10 mouse cellular contexts compared by ENCODE assay signal in the genomic region with DNA sequence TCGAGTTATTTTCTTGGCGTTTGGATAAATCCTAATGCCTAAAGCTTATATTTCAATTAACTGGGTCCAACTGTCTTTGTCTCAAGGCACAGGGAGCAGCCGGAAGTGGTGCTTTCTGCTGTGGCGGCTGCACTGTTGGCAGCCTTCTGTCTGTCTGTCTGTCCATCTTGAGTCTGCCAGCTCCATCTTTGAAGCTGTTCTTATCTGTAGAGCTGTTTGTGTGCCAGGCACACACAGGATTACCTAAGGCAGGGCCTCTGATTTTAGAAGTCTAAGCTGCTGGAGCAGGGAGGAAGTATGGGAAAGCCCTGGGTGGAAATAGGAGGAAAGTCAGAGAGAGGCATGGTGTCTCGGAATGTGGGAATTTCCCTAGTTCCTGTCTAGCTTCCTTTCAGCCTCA.
DNase-seq lines count a peak whose midpoint lies in the region; ATAC-seq lines count a peak whose summit lies in the region.
"Had no signal": no experiment of that assay in that cellular context is flagged by ENCODE, and none has a peak within 500 bp of the region (broad histone marks: within the 10 kb centered on the region; RNA-seq: fewer than 3 reads in every experiment).

No protein-coding gene starts in this region.

- H3K27ac ChIP-seq in heart, embryonic 10.5 days, result peak overlapping the region; percentile 86
- H3K27ac ChIP-seq in intestine, embryonic 15.5 days, result no peak overlapping the region
- H3K27ac ChIP-seq in midbrain, embryonic 13.5 days, result peak overlapping the region; percentile 82

- no peak overlapping the region for H3K9ac ChIP-seq in intestine, embryonic 15.5 days
- 0 out of 2 replicates have a peak overlapping the region, but pooled peaks have one; percentile 36 for H3K9ac ChIP-seq in midbrain, embryonic 13.5 days (replicated peaks)

- no peaks in the 10 kb centered on the region for H3K27me3 ChIP-seq in heart, embryonic 10.5 days (ENCODE audit: insufficient read depth, poor library complexity, severe bottlenecking)
- H3K27me3 ChIP-seq in intestine, embryonic 15.5 days (replicated peaks), result no peaks in the 10 kb centered on the region
- H3K27me3 ChIP-seq in midbrain, embryonic 13.5 days, result no peaks in the 10 kb centered on the region

- peak; percentile 77 for DNase-seq in heart, embryonic 10.5 days (ENCODE audit: low spot score)
- DNase-seq in heart, adult 9 months (ENCODE audit: low spot score in 2 of 2), result no peak
- DNase-seq in embryo, embryonic 9.5 days (ENCODE audit: extremely low spot score), result peak; percentile 33
- no peak for DNase-seq in urinary bladder, postnatal 36 days (ENCODE audit: low spot score in 2 of 2)
- no peak for DNase-seq in lung, postnatal 14 days
- DNase-seq: cerebellum, postnatal 36 days; layer of hippocampus, postnatal 36 days had no signal

- H3K36me3 ChIP-seq in heart, embryonic 10.5 days, result no peaks in the 10 kb centered on the region
- no peaks in the 10 kb centered on the region for H3K36me3 ChIP-seq in intestine, embryonic 15.5 days
- H3K36me3 ChIP-seq in midbrain, embryonic 13.5 days, result no peaks in the 10 kb centered on the region

- H3K9me3 ChIP-seq in heart, embryonic 10.5 days, result no peaks in the 10 kb centered on the region
- no peaks in the 10 kb centered on the region for H3K9me3 ChIP-seq in intestine, embryonic 15.5 days
- no peaks in the 10 kb centered on the region for H3K9me3 ChIP-seq in midbrain, embryonic 13.5 days

- H3K4me3 ChIP-seq in heart, embryonic 10.5 days, result peak overlapping the region; percentile 22
- no peak overlapping the region for H3K4me3 ChIP-seq in intestine, embryonic 15.5 days (replicated peaks)
- H3K4me3 ChIP-seq in midbrain, embryonic 13.5 days (replicated peaks), result no peak overlapping the region

- H3K4me2 ChIP-seq in intestine, embryonic 15.5 days (replicated peaks), result no peak overlapping the region
- peak overlapping the region; percentile 28; the same call in 1 of the 2 replicates for H3K4me2 ChIP-seq in midbrain, embryonic 13.5 days (replicated peaks)

- peak; percentile 48 for ATAC-seq in intestine, embryonic 15.5 days
- peak; percentile 14 for ATAC-seq in midbrain, embryonic 13.5 days
- no peak for ATAC-seq in CD4-positive, CD25-positive, alpha-beta regulatory T cell, adult 4 months

- H3K4me1 ChIP-seq in heart, embryonic 10.5 days, result peaks cover 25% of the 10 kb centered on the region
- H3K4me1 ChIP-seq in intestine, embryonic 15.5 days (replicated peaks), result peaks cover 3% of the 10 kb centered on the region; the same call in 1 of the 2 replicates
- H3K4me1 ChIP-seq in midbrain, embryonic 13.5 days (replicated peaks), result peaks cover 43% of the 10 kb centered on the region

- WGBS in heart, embryonic 10.5 days, result 23% methylated on average over 5 of the region's 5 CpGs
- 31% methylated on average over 5 of the region's 5 CpGs for WGBS in intestine, embryonic 15.5 days
- WGBS in midbrain, embryonic 13.5 days, result 20% methylated on average over 5 of the region's 5 CpGs

Comparison
In these comparisons a context has a peak if more than half of its experiments do, and no peak if none do; other contexts are left out.
1. DNase-seq: peak in heart, embryonic 10.5 days (single experiment) and embryo, embryonic 9.5 days (single experiment); none in heart, adult 9 months (0 of 2), urinary bladder, postnatal 36 days (0 of 2) and lung, postnatal 14 days (single experiment).